Mouse (Mus musculus): ENCODE data around the gene Cox7a2l.

The Cox7a2l gene

GRCm38 (mm10) chr17:83517280-83518015 is at the start of gene Cox7a2l:
Gene Cox7a2l (minus strand): TSS chr17:83517330.
- DNase-seq (ENCODE audit: low read depth): no peak

DNA sequence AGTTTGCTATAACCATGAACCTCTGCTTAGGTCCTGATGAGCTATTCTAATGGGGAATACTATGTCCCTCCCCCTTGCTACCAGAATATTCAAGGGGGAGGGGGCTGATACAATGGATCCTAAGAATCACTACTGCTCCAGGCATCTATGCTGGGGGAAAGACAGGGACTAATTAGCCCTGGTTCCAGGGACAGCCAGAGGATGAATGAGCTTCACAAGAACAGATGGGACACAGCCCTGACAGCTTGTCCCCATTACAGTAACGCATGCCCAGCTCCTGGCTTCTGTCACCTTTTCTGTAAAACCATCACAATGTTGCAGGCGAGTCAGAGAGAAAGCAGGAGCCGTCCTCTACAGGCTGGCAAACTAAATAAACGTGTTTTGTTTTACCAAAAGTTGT is 48.4 kb upstream of the Cox7a2l start:
- DNase-seq (ENCODE audit: low read depth): no peak

DNA sequence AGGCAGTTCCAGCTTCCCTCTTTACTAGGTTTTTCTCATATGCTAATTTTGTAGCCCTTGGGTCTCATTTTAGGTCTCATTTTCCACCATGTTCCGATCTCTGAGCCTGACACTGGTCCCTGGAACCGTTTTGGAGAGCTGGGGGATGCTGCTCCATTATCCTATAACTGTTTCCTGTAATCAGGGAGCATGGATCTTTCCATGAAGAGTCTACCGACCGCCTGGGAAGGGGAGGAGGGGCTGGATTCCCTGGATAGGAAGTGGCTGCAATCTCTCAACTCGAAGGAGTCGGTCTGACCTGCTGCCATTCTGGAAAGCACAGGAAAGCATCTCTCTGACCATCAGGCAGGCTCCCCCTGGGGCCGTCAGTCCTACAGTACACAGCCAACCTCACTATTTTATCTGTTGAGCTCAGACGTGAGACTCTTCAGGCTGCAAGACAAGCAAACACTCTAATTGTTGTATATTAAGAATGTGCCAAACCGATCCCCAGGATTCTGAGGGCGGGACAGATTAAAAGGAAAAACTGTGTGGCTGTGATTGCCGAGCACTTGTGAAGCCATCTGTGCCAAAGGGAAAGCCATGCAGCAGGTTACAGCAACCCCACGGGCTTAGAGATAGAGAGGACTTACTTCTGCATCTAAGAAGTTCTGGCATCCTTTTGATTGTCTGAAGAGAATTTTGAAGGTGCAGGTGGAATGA is 47.1 kb upstream of the Cox7a2l start:
- DNase-seq (ENCODE audit: low read depth): no peak

DNA sequence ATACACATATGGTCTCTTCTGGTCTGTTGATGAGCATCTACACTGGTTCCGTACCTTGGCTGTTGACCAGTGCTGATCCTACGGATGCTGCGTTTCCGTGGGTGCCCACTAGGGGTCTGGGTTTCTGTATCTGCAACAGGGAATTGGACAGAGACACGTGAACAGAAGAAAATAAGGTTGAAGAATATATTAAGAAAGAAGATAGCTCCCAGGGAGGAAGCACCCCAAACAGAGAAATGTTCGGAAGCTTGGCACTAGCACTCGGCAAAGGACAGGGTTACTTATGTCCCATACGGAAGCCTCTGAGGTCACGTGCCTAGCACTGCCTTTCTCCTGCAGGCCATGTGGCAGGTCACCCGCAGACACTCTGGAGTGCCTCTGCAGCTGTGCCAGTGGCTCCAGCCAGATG is 46.6 kb upstream of the Cox7a2l start:
- peak; percentile 63 for DNase-seq (ENCODE audit: low read depth)

DNA sequence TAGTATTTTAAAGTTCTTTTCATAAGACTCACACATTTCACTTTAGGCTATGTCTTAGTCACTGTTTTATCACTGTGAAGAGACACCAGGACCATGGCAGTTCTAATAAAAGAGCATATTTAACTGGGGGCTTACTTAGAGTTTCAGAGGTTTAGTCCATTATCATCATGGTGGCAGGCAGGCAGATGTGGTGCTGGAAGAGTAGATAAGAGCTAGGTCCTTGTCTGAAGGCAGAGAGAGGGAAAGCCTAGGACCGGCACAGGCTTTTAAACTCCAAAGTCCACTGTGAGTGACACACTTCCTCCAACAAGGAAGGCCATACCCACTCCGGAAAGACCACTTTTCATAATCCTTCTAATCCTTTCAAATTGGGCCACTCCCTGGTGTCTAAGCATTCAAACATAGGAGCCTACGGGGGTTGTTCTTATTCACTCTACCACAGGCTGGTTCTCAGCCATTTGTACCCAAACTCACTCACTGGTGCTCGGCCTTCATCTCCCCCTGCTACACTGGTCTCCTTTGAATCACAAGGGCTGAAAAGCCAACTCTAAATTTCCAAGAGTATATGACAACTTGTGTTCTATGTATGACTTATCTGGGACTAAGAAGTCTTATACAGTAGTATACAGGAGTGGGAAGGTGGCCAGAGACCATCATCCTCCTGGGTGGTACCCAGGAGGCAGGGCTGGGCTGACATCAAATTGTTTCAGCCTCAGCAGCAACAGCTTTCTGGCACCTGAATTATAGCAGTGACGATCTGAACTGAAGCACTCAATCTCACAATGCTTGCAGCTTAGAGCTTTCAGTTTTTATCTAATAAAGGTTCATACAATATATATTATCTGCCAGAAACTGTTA is 45.3 kb upstream of the Cox7a2l start:
- no peak for DNase-seq (ENCODE audit: low read depth)

DNA sequence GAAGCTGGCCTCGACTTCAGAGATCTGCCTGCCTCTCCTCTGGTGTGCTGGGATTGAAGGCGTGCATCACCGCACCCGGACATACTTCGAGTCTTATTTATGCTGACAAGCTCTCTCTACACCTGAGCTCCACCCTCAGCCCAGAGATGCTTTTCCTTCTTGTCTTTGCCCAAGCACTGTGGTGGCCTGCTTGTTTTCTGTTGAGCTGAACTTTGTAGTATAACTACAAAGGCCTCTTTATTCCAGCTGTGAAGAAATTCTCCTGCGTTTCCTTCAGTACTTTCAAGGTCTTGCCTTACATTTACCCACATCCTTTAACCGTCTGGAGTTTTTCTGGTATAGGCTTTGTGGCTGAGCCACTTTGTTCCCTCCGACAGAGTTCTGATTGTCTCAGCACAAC is 42.0 kb upstream of the Cox7a2l start:
- DNase-seq (ENCODE audit: low read depth): no peak

DNA sequence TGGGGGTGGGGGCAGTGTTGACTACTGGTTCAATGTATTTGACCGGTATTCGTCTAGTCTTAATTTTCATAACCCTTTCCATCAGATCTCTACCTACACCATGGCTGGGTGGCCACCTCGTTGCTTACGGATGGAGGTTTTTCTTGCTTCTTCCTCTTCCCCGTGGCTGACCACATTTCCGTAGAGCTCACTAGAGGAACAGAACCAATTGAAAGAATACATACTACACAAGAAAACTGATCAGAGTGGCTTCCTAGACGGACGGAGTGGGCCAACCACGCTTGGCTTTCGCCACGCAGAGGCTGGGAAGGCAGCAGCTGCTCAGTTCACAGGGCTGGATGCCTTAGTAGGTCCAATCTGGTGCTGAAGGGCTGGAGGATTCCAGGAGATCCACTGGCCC is 38.7 kb upstream of the Cox7a2l start:
- DNase-seq (ENCODE audit: low read depth): no peak

DNA sequence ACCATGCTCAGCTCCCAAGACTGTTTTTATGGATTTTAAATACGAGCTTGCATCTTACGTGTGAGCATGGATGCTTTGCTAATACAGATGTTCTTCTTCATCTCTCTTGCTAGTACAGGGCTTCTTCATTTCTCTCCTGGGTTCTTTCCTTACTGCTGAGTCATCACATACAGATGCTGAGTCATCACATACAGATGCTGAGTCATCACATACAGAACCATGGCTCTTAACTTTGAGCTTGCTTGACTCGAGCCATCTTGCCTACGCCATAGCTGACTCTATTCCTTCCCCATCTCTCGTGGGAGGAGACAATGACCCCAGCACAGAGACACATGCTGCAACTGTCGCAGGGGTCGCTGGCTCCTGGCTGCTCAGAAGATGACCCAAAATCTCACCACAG is 37.9 kb upstream of the Cox7a2l start:
- DNase-seq (ENCODE audit: low read depth): no peak

GRCm38 (mm10) chr17:83548501-83549233 is 31.5 kb upstream of the Cox7a2l start:
- peak; percentile 51 for DNase-seq (ENCODE audit: low read depth)

GRCm38 (mm10) chr17:83547145-83547544 is 30.0 kb upstream of the Cox7a2l start:
- no peak for DNase-seq (ENCODE audit: low read depth)

GRCm38 (mm10) chr17:83545756-83546742 is 28.9 kb upstream of the Cox7a2l start:
- DNase-seq (ENCODE audit: low read depth): peak; percentile 19

GRCm38 (mm10) chr17:83545259-83545658 is 28.1 kb upstream of the Cox7a2l start:
- DNase-seq (ENCODE audit: low read depth): peak; percentile 16

GRCm38 (mm10) chr17:83542424-83542823 is 25.3 kb upstream of the Cox7a2l start:
- DNase-seq (ENCODE audit: low read depth): no peak

GRCm38 (mm10) chr17:83539262-83540037 is 22.3 kb upstream of the Cox7a2l start:
- no peak for DNase-seq (ENCODE audit: low read depth)

DNA sequence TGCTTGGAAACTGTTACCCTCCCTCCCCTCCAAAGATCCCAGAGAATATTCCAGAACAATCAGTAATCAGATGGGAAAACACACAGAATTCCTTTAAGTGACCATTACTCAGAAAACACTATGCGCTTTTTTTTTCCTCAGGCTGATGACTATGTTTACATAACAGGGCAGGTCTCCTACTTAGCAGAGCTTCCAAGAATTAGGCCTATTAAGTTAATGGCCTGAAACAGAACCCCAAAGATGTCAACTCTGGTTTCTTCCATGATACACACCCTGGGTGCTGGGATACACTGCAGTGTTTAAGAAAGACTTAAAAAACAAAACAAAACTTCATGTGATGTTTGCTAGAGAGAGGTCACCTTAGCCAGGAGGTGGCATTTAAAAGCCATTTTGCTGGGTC is 21.6 kb upstream of the Cox7a2l start:
- DNase-seq (ENCODE audit: low read depth): no peak

- DNase-seq (ENCODE audit: low read depth): no peak
These were observed 21.0 kb upstream of the Cox7a2l start for GRCm38 (mm10) chr17:83538141-83538540.

GRCm38 (mm10) chr17:83533150-83533549 is 16.0 kb upstream of the Cox7a2l start:
- no peak for DNase-seq (ENCODE audit: low read depth)

GRCm38 (mm10) chr17:83527651-83528381 is 10.7 kb upstream of the Cox7a2l start:
- DNase-seq (ENCODE audit: low read depth): no peak

Measured in induced T-regulatory cell, adult 2 months (primary cell).